Mouse (Mus musculus) frontal cortex, postnatal 36 days (tissue): ENCODE data around the gene Mapk14.

Experiments used
- DNase-seq, 2 experiments: peaks; one replicate each; pipeline ENCODE4 v3.0.0; 2022; ENCODE audit warnings: low spot score in 2 of 2

Mapk14 gene

DNA sequence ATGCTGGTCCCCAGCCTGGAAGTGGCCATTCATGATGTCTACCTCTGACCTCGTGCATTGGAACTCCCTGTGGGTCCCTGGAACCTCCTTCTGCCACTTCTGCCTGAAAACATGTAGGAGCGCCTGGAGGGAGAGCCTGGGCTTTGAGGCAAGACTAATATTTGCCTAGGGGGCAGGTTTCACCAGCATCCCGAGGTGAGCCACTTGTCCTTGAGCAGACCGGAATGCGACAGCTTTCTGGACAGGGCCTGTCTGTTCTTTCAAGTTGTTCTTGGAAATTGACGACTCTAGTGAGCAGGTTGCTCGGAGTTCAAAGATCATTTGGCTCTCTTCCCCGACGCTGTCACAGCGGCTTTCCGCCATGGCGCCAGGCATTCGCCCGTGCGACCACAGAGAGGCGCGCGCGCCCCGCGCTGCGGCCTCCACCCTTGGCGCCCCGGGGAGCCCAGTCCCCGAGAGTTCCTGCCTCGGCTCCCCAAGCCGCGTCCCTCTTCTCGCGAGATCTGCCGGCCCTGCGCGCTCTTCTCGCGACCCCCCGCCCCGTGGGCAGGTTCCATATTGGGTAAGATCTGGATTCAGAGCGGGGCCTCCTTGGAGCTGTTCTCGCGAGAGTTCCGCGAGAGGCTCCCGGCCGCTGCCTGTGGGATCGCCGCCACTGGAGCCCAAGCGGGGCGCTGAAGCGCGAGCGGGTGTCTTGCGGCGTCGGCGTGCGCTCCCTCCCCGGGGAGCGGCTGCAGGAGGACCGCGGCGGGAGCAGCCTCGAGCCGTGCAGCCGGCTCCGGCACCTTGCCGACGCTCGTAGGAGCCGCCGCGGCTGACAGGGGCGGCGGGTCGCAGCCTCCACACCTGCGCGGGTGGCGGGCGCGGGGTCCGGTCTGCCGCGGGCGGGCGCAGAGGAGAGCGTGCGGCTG, at the start of gene Mapk14:
Gene Mapk14, plus strand, starts transcription at position 554 of the 911 bp plus-strand sequence.
- peak; percentile 99 to 100 for DNase-seq

- no peak for DNase-seq
Measured at GRCm38 (mm10) chr17:28643697-28644096, 47.4 kb upstream of the Mapk14 start.

DNA sequence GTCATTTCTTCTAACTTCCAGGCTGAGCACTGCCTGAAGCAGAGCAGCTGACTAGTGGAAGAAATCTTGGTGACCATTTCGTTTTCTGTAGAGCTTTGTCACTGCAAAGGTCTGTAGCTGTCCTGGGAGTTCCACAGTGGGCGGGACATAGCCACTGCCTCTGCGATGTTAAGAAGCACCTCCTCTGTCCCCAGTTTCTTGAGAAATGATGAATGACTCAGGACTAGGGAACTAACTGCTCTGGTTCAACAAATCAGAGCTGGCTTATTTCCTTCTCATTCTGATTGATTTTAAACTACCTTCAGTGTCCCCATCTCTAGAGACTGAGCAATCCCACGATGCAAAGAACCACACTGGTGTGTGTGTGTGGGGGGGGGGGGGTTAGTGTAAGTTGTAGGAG, 47.0 kb upstream of the Mapk14 start:
- DNase-seq, result no peak

- no peak for DNase-seq
Measured at GRCm38 (mm10) chr17:28646221-28646620, 44.9 kb upstream of the Mapk14 start.

DNA sequence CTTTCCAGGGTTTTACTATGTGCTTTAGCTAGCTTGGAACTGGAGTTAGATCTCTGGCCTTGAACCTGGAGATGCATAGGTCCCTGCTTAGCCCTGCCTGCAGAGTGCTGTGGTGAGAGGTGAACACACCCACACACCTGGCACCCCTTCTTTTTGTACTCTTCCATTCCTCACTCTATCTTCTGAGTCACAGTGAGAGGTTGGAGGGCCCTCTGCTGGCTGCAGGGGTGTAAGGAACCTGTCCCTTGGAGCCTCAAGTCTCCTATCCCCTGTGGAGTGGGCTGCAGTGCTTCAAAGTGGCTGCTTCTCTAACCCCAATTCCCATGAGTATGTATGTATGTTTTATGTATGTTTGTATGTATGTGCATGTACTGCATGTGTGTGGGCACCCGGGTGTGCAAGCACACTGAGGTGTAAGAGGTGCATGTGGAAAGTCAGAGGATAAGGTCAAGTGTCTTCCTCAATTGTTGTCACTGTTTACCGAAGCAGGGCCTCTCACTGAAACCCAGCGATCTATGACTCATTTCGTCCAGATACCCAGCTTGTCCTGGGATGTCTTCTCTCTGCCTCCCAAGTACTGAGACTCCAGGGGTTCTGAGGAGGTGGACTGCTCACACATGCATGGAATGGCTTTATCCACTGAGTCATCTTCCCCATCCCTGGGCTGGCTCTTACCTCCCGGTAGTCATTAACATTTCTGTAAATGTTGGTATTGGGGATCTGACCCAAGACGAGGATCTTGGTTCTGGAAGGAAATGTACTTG, 42.3 kb upstream of the Mapk14 start:
- DNase-seq, result peak; percentile 60 to 76

- no peak for DNase-seq
Measured at GRCm38 (mm10) chr17:28650268-28650667, 40.9 kb upstream of the Mapk14 start.

- no peak for DNase-seq
Measured at GRCm38 (mm10) chr17:28657936-28658335, 33.2 kb upstream of the Mapk14 start.

DNA sequence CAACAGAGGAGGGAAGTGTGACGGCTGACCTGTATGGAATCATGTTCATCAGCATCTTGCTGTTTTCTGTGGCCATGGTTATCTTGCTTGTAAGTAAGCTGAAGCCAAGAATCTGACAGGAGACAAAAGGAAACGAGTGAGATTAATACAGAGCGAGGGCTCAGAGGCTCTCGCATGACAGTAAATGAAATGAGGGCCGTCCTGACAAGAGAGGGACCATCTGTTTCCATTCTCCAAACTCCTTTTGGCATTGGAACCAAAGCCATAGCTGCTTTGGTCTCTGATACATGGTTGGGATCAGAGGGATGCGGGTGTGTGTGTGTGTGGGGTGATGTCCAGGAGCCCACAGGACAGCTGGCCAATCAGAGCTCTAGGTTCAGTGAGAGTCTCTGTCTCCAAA, 31.6 kb upstream of the Mapk14 start:
- no peak for DNase-seq

GRCm38 (mm10) chr17:28682311-28683084, 8.6 kb upstream of the Mapk14 start:
- DNase-seq, result no peak

- no peak for DNase-seq
Measured at GRCm38 (mm10) chr17:28683601-28684000, 7.5 kb upstream of the Mapk14 start.

DNA sequence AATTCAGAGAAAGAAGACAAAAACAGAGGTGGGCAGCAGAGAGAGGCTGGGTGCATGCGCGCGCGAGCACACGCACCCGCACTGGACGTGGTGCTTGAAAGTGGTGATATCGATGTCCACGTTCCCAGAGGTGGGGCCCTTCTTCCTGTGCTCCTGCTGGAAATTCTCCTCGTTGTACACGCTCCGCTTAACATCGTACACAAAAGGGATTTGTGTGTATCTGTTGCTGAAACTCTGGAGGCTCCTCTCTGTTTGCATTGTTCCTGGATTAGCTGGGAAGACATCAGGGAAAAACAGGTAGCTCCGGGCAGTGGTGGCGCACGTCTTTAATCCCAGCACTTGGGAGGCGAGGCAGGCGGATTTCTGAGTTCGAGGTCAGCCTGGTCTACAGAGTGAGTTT, 6.5 kb upstream of the Mapk14 start:
- no peak for DNase-seq

GRCm38 (mm10) chr17:28687354-28687753, 3.8 kb upstream of the Mapk14 start:
- no peak for DNase-seq

GRCm38 (mm10) chr17:28689586-28690283, 1.4 kb upstream of the Mapk14 start, which contains the start of gene Slc26a8:
Gene Slc26a8 (minus strand): TSS chr17:28690233.
- peak in 1 of 2 experiments; percentile 39 for DNase-seq

DNA sequence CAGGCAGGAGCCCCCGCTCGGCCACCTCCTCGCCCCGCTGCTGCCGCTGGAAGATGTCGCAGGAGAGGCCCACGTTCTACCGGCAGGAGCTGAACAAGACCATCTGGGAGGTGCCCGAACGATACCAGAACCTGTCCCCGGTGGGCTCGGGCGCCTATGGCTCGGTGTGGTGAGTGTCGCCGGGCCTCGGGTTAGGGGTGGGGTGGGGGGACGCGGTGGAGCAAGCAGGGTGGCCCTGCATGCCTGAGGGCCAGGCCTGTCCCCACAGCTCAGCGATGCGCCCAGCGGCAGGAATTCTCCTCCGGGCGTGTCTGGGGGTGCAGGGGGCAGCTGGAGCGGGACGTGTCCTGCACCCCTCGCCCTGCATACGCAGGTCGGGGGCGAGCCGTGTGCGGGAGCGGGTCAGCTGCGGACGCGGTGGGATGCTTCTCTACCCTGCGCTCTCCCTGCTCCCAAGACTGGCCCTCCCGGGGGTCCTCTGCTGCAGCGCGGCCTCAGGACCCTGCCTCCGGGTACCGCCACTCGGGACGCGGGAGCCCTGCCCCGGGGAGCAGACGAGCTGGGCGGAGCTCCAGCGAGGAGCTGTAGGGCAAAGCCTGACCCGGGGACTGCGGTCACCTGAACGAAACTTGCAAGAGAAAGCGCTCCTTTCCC, 685 bp downstream of the Mapk14 start:
- DNase-seq, result no peak

- peak in 1 of 2 experiments; percentile 57 for DNase-seq
Measured at GRCm38 (mm10) chr17:28692341-28692710, 1.2 kb downstream of the Mapk14 start.

DNA sequence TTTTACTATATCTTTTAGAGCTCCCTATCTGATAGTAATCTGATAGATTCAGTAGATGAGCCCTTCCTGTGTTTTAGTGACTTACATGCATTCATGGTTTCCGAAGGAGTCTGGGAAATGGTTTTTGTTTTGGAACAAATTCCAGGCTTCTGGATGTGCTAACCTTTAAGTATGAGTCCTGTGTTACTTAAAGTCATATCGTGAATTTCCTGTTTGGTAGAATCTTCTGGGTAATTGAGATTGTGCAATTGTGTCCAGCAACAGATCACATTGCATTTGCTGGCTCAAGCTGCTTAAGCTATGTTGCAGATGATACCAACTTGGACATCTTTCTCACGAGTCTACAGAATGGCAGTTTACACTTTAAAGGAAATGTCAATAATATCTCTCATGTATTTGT, 2.0 kb downstream of the Mapk14 start:
- no peak for DNase-seq

- no peak for DNase-seq
Measured at GRCm38 (mm10) chr17:28694078-28694477, 2.9 kb downstream of the Mapk14 start.

DNA sequence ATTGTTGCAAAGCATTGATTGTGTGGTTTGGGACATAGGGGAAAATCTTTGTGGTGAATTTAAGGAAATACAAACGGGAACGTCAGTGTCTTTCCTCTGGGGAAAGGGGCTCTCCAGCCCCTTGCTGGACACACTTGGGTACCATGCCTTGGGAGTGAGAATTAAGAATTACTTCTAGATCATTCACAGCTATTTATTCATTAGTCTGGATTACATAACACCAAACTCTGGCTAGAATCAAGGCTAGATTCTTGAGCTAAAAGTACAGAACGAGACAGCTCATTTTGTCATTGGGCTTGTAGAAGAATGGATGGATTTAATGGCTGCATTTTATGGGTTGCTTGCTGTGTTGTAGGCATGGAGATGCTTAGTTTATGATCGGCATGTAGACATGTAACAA, 3.7 kb downstream of the Mapk14 start:
- DNase-seq, result no peak

DNA sequence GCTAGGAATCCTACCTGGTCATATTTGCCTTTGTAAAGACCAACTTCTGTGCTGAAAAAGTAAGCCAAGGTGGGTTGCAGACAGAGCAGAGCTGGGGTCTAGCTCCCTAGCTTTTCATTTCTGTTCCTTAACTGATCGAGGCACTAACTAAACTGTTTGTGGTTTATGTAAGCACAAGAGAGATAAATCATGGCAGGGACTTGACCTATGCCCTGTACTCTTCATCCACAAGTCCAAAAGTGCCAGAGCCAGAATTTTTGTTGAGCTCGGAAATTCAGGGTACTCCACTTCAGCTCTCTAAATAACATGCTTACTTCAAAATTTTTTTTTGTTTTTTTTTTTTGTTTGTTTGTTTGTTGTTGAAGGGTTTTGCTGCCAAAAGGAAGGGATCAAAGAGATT, 5.5 kb downstream of the Mapk14 start:
- DNase-seq, result no peak

- peak in 1 of 2 experiments; percentile 39 for DNase-seq
Measured at GRCm38 (mm10) chr17:28697290-28698195, 6.4 kb downstream of the Mapk14 start.
